Mouse (Mus musculus) liver, embryonic 14.5 days (tissue): ENCODE results near the gene Arid4a. TPM values are rescaled to one million over a fixed set of nuclear protein-coding genes. Genes with fewer than 3 reads are reported as not detected.
"Not testable (repeated sequence)": the region's sequence is repeated elsewhere in the genome, so short reads cannot be mapped to it uniquely, and the experiment has no call there.

Source experiments
- ATAC-seq: fragments of 200-750 bp; cut with Nextera tagmentation; 2 replicates; pipeline ENCODE4 v1.8.0; 2017; ENCODE audit warnings: moderate number of reproducible peaks, mild to moderate bottlenecking, moderate library complexity; ENCODE audit not compliant: insufficient read depth
- DNase-seq, 3 experiments: peaks; one replicate each; pipeline ENCODE4 v3.0.0-alpha.2; 2012 to 2013; ENCODE audit warnings: low read depth in 3 of 3, low spot score in 3 of 3
- H3K27ac ChIP-seq: fragments of 300-500 bp; sonication (generic); 2 replicates; pipeline ENCODE4 v1.5.1; 2014; ENCODE audit warnings: moderate library complexity, mild to moderate bottlenecking, control low read depth, inconsistent platforms
- H3K27me3 ChIP-seq: fragments of 300-500 bp; sonication (generic); 2 replicates; pipeline ENCODE4 v1.6.1; 2014; ENCODE audit warnings: mild to moderate bottlenecking, low read length, moderate library complexity; ENCODE audit not compliant: control insufficient read depth, insufficient read depth
- H3K36me3 ChIP-seq: fragments of 300-500 bp; sonication (generic); replicated peaks from 2 replicates; pipeline ENCODE4 v1.6.1; 2014; ENCODE audit warnings: low read depth; ENCODE audit not compliant: control insufficient read depth, insufficient read depth
- H3K4me1 ChIP-seq, 2 experiments: fragments of 200-500 bp in 1 of 2; fragments of 300-500 bp in 1 of 2; sonication (generic) in 1 of 2; replicated peaks; 2 replicates each; pipeline ENCODE4 v1.6.1; 2012 to 2014; ENCODE audit warnings: antibody characterized with exemption in 1 of 2, inconsistent platforms in 1 of 2, low read length in 1 of 2; ENCODE audit not compliant: control insufficient read depth in 2 of 2, insufficient read depth in 2 of 2
- H3K4me2 ChIP-seq: fragments of 300-500 bp; sonication (generic); 2 replicates; pipeline ENCODE4 v1.6.1; 2014; ENCODE audit warnings: low read depth, mild to moderate bottlenecking, control low read depth, moderate library complexity
- H3K4me3 ChIP-seq, 2 experiments: fragments of 200-500 bp in 1 of 2; fragments of 300-500 bp in 1 of 2; sonication (generic) in 1 of 2; 2 replicates each; pipeline ENCODE4 v1.5.1; 2012 to 2014; ENCODE audit warnings: low read depth in 2 of 2, low read length in 2 of 2, mild to moderate bottlenecking in 2 of 2, control low read depth in 1 of 2, inconsistent platforms in 1 of 2, moderate library complexity in 1 of 2; ENCODE audit not compliant: insufficient read depth in 1 of 2
- H3K9ac ChIP-seq: fragments of 300-500 bp; sonication (generic); replicated peaks from 2 replicates; pipeline ENCODE4 v1.6.1; 2014; ENCODE audit warnings: mild to moderate bottlenecking, control low read depth, moderate library complexity
- H3K9me3 ChIP-seq: fragments of 300-500 bp; sonication (generic); 2 replicates; pipeline ENCODE4 v1.6.1; 2016; ENCODE audit warnings: low read length, mixed read lengths; ENCODE audit not compliant: control insufficient read depth
- CTCF ChIP-seq: IDR thresholded peaks from 2 replicates; pipeline ENCODE4 v1.5.1; 2016; ENCODE audit warnings: antibody characterized with exemption, low read depth, control low read depth
- EP300 ChIP-seq: IDR thresholded peaks from 2 replicates; pipeline ENCODE4 v1.6.1; 2016; ENCODE audit warnings: antibody characterized with exemption, low read depth
- WGBS: fragments of 180-500 bp; shearing (Covaris S2); extraction: QIAGEN DNeasy Blood & Tissue Kit; methylation state at CpG from one replicate; pipeline ENCODE4 v1.1.7; 2014; ENCODE audit not compliant: insufficient replicate concordance; 5-methylcytosine and 5-hydroxymethylcytosine counted together
- polyA plus RNA-seq, 2 experiments: library from polyadenylated mRNA; depleted of rRNA in 1 of 2; stranded (reverse) in 1 of 2; unstranded in 1 of 2; fragments of >200 nt; fragmentation: Nextera tagmentation in 1 of 2; extraction: Ambion mirVana in 1 of 2; gene quantifications; 2 replicates each; pipeline versions ENCODE4 v1.2.1 to v1.2.3; 2012 to 2014

Arid4a gene
- polyA plus RNA-seq, 2 experiments: 4.6 to 17.7 TPM

- no peak for TF ChIP-seq EP300
- no peak overlapping the region for H3K27ac ChIP-seq
- no peaks in the 10 kb centered on the region for H3K4me1 ChIP-seq
- no peaks in the 10 kb centered on the region for H3K27me3 ChIP-seq
- ATAC-seq (no peak), DNase-seq (no peak)
- no peak overlapping the region for H3K4me3 ChIP-seq
- peaks cover 4% of the 10 kb centered on the region for H3K36me3 ChIP-seq
- WGBS: 83% methylated on average over 8 of the region's 8 CpGs
- H3K9ac ChIP-seq: no peak overlapping the region
- no peaks in the 10 kb centered on the region for H3K9me3 ChIP-seq
- no peak overlapping the region for H3K4me2 ChIP-seq
Observed at GRCm38 (mm10) chr12:71086331-71086730, 70.5 kb downstream of the Arid4a start.

- not testable (repeated sequence) for H3K4me3 ChIP-seq, H3K4me2 ChIP-seq, H3K27ac ChIP-seq, H3K27me3 ChIP-seq, ATAC-seq, DNase-seq, H3K36me3 ChIP-seq, H3K9ac ChIP-seq, H3K4me1 ChIP-seq, H3K9me3 ChIP-seq
- 67% methylated on average over 4 of the region's 4 CpGs for WGBS
Observed at GRCm38 (mm10) chr12:71104275-71104674, 88.5 kb downstream of the Arid4a start.

GRCm38 (mm10) chr12:71107216-71107771 is 91.5 kb downstream of the Arid4a start:
- Histone ChIP-seq H3K27ac (no peak overlapping the region), H3K27me3 (no peaks in the 10 kb centered on the region), H3K4me3 (no peak overlapping the region), H3K9ac (no peak overlapping the region), H3K9me3 (no peaks in the 10 kb centered on the region), H3K36me3 (no peaks in the 10 kb centered on the region), H3K4me1 (no peaks in the 10 kb centered on the region; a peak in 1 of 4 replicates), H3K4me2 (no peak overlapping the region)
- DNase-seq (no peak), ATAC-seq (no peak)
- TF ChIP-seq EP300 (no peak), CTCF (no peak)
- WGBS: 76% methylated on average over 6 of the region's 6 CpGs

GRCm38 (mm10) chr12:71111331-71111730 is 95.5 kb downstream of the Arid4a start, which contains the start of gene Tomm20l:
TSS of gene Tomm20l (plus strand) at chr12:71111428.
- Histone ChIP-seq H3K4me2 (peak within 1 kb of the TSS; percentile 52), H3K4me1 (peaks cover 0 to 15% of the 10 kb centered on the region in 2 experiments; a peak in 2 of 4 replicates), H3K9me3 (no peaks in the 10 kb centered on the region), H3K27me3 (no peaks in the 10 kb centered on the region), H3K27ac (no peak within 1 kb of the TSS), H3K36me3 (no peaks in the 10 kb centered on the region), H3K4me3 (peak within 1 kb of the TSS; percentile 2 to 10; a peak in 2 of 4 replicates), H3K9ac (no peak within 1 kb of the TSS)
- DNase-seq (no peak), ATAC-seq (no peak)
- TF ChIP-seq EP300: no peak
- TF ChIP-seq CTCF: peak; percentile 48
- 11% methylated on average over 33 of the region's 33 CpGs for WGBS

- Histone ChIP-seq H3K27me3 (no peaks in the 10 kb centered on the region), H3K4me3 (no peak overlapping the region), H3K4me1 (peaks cover 0 to 15% of the 10 kb centered on the region in 2 experiments; a peak in 2 of 4 replicates), H3K4me2 (no peak overlapping the region; the same call in 1 of the 2 replicates), H3K36me3 (no peaks in the 10 kb centered on the region), H3K9ac (no peak overlapping the region), H3K9me3 (no peaks in the 10 kb centered on the region), H3K27ac (no peak overlapping the region)
- ATAC-seq: peak; percentile 61; the same call in 1 of the 2 replicates
- DNase-seq: no peak
- 31% methylated on average over 10 of the region's 10 CpGs for WGBS
- no peak; the same call in 1 of the 2 replicates for TF ChIP-seq EP300
- no peak for TF ChIP-seq CTCF
Observed at GRCm38 (mm10) chr12:71113074-71113473, 97.3 kb downstream of the Arid4a start.
